Mouse (Mus musculus): ENCODE measurements around the gene 4930402H24Rik. TPM values are rescaled to one million over a fixed set of nuclear protein-coding genes. Genes with fewer than 3 reads are reported as not detected.

4930402H24Rik gene
- polyA plus RNA-seq (2012) = 2.5 and 5.1 TPM in 2 replicates

GRCm38 (mm10) chr2:130905751-130906583, at the start of gene 4930402H24Rik, which contains the start of gene Atrn:
4930402H24Rik (minus strand) TSS chr2:130906406.
Atrn (plus strand) TSS chr2:130906495.

DNA sequence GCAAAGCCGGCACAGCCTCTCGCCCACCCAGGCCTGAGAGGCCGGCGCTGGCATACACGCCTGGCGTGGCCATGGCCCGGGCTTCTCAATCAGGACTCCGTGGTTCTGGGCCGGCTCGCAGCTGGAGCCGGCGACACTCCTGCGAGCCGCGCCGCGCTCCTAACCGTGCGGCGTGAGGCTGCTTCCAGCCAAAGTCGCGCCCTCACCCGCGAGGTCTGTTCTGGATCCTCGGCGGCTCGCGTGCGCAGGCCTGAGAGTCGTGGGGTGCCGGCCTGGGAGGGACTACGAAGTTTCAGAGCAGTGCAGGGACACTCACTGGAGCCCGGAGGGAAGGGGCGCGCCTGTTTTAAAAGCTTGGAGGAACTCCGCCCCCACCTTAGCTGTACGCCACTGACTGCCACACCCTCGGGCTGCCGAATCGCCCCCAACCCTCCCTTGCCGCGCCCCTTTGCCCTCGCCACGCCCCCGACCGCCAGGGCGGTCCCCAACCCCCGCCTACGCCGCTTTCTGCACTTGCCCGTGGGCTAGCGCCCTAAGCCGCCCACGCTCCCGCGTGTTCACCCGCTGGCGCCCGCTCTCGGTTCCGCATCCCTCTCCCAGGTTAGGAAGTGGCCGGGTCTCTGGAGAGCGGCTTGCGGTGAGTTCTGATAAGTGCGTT, 208.9 kb downstream of the 4930402H24Rik start, which contains the start of gene Slc4a11:
Gene Slc4a11 (minus strand): TSS at position 367 of the 658 bp plus-strand sequence.

DNA sequence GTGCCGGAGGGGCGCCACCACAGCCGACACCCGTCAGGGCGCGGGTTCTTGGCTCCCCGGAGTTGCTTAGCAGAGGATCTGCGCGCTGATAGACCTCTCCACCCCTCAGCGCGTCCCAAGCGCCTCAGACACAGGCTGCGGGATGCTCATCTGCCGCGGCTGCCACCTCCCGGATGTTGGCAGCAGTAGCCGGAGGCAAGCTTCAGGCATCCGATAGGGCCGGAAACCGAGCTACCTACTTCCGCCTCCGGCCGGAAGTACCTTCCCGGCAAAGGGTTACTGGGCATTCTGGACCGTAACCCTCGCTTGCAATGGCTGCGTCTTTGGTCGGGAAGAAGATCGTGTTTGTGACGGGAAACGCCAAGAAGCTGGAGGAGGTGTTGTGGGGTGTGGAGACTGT, 238.6 kb downstream of the 4930402H24Rik start, which contains the start of gene Itpa:
Gene Itpa (plus strand): TSS at position 52 of the 400 bp plus-strand sequence.

DNA sequence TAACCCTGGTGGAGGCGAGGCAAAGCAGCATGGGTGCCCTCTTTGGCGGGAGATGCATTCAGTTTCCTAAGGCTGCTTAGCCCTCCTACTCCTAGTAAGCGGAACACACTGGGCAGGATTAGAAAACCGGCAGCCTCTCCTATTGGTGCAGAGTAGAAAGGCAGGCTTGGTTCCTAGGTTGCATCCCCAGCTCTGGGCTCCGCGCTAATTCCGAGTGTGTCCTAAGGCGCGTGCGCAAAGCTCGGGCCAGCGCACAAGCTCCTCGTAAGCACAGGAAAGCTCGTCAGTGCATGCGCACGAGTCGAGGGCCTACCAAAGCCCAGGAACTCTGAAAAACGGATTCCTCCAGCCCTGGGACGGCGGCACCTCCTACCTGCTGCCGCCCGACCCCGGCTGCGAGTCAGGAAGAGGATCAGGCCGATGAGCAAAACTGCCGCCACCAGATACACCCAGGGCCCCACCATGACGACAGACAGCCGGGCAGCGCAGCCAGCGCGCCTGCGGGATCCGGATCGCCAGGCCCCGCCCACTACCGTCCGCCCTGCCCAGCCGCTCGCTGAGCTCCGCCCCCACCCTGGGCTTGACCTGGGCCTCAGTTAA, 242.0 kb downstream of the 4930402H24Rik start, which contains the start of gene Ddrgk1:
Gene Ddrgk1 (minus strand): TSS at position 558 of the 600 bp plus-strand sequence.

Other genes starting within 250 kb of the 4930402H24Rik start
- gene Ddrgk1, start 241.7 kb downstream of the 4930402H24Rik start, polyA plus RNA-seq (2012) = 102 and 134 TPM in 2 replicates
- gene Itpa, start 238.8 kb downstream of the 4930402H24Rik start, polyA plus RNA-seq (2012) = 5.6 and 6.6 TPM in 2 replicates
- gene Slc4a11, start 208.9 kb downstream of the 4930402H24Rik start, polyA plus RNA-seq (2012) = 0.20 and 0.22 TPM in 2 replicates
- 3.7 and 4.0 TPM in 2 replicates for gene Atrn, start 89 bp upstream of the 4930402H24Rik start, polyA plus RNA-seq (2012)
- gene Gfra4, start 136.7 kb upstream of the 4930402H24Rik start, polyA plus RNA-seq (2012) = 0.30 and 0.45 TPM in 2 replicates
- gene Adam33, start 157.4 kb upstream of the 4930402H24Rik start, polyA plus RNA-seq (2012) = 0.31 and 0.94 TPM in 2 replicates
- gene Siglec1, start 180.4 kb upstream of the 4930402H24Rik start, polyA plus RNA-seq (2012) = 0.17 TPM in 2 replicates
- gene Hspa12b, start 220.9 kb upstream of the 4930402H24Rik start, polyA plus RNA-seq (2012) = 2.0 and 2.2 TPM in 2 replicates
- gene Gm11037, start 227.1 kb upstream of the 4930402H24Rik start, polyA plus RNA-seq (2012) = not detected in 2 replicates

Data from megakaryocyte-erythroid progenitor cell, adult 5 weeks (primary cell).